Mouse (Mus musculus) erythroblast, embryonic 14.5 days (primary cell): ENCODE results near the gene Rcsd1.

Experiments used
- GATA1 ChIP-seq: IDR thresholded peaks from 2 replicates; pipeline ENCODE4 v1.6.1; 2012; ENCODE audit warnings: low read length, inconsistent platforms, mixed read lengths
- TAL1 ChIP-seq: IDR thresholded peaks from 3 replicates; pipeline ENCODE4 v1.6.1; 2012; ENCODE audit warnings: low read length, inconsistent platforms, mixed read lengths

GRCm38 (mm10) chr1:165633345-165633744 lies 76.2 kb downstream of the Rcsd1 start:
- TF ChIP-seq GATA1 (no peak), TAL1 (no peak)
